Mouse (Mus musculus) regulatory T cell (primary cell): ENCODE data around the gene Plekha5.
"Not testable (repeated sequence)": the region's sequence is repeated elsewhere in the genome, so short reads cannot be mapped to it uniquely, and the experiment has no call there.

Experiments used
- in situ Hi-C: fragments of 300-600 bp; cut with MboI, MseI; formaldehyde crosslinking; loops from one replicate; pipeline ENCODE4 v1.15.1; 2025; ENCODE audit warnings: high pct_unique_total_duplicates

The Plekha5 gene

DNA sequence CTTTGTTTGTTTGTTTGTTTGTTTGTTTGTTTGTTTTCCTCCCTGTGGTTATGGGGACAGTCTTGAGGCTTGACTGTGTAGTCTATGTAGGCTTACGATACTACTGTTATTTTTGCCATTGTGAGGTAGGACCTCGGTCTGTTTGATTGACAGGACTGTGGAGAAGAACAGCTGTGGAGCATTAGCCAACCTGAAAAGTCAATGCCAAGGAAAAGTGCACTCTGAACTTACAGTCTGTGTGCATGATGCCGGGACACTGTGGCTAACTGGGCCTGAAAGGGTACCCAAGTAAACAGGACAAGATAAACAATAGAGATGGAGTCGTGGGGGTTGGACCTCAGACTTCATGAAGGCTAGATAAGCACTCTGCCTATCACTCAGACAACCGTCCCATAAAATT is 98.0 kb downstream of the Plekha5 start:
- in situ Hi-C loops: no loop called here

DNA sequence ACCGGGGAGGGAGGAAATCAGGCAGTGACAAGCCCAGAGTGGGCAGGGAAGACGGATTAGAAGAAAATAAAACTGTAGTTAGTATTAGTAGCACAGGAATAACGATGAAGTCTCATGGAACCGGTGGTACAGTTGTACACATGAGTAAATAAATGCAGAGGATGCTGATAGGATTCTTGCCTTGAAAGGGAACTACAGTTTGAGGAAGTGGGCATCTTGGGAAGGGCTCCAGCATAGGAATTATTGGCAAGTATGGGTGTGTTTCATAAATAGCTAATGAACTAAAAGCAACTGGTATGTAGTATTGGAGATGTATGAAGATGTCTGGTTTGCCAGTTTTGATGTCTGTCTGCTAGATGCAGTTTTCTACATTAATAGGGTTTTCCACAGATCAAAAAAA is 99.7 kb downstream of the Plekha5 start:
- in situ Hi-C loops: no loop called here

- in situ Hi-C loops: no loop called here
Measured at GRCm38 (mm10) chr6:140528414-140528813, 104.6 kb downstream of the Plekha5 start.

DNA sequence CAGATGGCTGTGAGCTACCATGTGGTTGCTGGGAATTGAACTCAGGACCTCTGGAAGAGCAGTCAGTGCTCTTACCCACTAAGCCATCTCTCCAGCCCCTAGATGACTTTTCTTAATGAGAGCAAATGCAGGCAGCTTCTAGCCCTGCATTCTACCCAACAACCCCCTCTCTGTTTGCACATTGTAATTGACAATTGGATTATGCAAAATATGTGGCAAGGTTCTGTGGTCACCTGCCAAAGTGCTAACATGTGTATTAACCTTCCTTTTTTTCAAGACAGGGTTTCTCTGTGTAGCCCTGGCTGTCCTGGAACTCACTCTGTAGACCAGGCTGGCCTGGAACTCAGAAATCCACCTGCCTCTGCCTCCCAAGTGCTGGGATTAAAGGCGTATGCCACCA is 109.0 kb downstream of the Plekha5 start:
- in situ Hi-C loops: not testable (repeated sequence)

DNA sequence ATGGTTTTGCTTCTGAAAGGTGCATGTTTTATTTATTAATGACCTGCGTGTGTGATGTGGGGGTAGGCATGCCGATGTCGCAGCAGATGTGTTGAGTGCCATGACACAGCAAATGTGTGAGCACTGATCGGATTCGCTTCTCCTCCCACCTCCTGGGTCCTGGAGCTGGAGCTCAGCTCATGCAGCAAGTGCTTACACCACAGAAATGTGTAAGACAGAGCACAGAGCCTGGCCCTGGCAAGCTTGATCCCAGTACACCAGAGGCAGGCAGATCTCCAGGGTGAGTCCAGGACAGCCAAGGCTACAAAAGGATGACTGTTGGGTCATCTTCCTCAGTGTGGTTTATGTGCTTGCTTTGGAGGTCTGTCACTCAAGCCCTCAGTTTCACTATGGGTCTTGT is 109.8 kb downstream of the Plekha5 start:
- in situ Hi-C loops: no loop called here

DNA sequence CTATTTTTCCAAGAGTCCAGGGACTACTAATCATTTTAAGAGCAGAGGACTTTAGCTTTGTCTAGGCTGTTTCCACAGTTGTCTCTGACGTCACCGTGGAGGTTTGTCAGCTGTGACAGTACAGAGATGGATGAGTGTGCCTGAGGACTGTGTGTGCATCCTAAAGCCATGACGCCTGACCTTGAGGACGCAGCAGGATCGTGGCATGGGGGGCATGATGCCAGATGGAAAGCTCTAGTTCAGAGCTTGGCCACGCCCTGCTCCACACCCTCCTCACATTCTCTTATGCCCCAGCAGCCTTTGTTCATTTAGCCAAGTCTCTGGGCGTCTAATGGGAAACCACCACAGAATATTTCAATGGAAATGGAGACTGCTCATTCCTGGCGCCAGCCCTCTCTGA is 111.7 kb downstream of the Plekha5 start:
- in situ Hi-C loops: no loop called here

DNA sequence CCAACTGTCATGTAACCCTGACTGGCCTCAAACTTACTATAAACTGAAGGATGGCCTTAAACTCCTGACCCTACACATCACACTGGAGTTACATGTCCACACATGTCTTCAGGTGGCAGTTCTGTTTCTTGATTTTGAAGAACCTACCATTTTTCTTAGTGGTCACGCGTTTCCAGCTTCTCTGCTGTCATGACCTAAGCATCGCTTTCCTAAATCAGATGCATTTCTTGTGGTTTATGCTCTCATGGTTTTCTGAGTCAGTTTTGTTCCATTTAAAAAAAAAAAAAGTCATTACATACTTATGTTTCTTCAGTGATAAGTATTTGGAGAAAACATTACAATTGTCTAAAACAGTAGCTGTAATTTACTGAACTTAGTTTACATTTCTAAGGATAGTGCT is 118.1 kb downstream of the Plekha5 start:
- in situ Hi-C loops: no loop called here

GRCm38 (mm10) chr6:140543005-140543794 is 119.3 kb downstream of the Plekha5 start:
- in situ Hi-C loops: no loop called here

DNA sequence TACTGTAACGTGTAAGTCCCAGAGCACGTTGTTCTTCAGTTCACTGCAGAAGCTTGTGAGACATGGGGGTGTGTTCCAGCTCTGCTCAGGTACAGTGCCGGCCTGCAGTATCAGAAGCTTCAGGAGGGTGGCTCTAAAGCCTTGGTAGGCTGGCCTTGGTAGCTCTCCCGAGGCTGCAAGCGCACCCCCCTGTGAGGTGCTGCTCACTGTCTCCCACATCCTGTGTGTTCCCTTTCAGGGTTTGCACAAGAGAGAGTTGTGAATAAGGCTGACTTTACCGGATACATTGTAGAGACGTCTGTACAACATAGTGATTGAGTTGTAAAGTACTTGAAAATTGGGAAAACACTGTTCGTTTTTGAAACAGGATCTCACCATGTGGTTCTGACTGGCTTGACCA is 122.2 kb downstream of the Plekha5 start:
- in situ Hi-C loops: no loop called here

DNA sequence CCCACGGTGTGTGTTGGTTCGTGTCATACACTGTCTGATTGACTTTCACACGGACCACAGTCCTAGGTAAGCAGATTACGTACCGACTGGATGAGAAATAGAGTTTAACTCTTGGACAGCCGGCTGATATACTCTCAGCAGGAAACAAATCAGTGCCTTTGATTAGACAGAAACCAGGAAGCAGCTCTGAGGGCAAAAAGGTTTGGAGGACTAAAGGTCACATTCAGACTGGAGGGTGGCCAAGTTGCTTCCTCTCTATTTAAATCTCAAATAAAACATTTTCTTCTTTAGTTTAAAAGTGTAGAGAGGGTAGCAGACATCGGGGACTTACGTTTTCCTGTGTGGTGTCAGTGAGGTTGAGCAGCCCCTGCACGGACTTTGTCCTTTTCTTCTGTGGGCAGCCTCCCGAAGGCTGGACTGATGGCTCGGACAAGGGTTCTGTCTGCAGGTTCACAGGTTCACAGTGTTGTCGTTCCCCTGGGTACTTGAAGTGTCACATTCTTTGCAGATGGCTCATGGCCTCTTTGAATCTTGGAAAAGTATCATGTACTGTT is 122.9 kb downstream of the Plekha5 start:
- in situ Hi-C loops: no loop called here

- in situ Hi-C loops: no loop called here
Measured at GRCm38 (mm10) chr6:140547203-140547944, 123.5 kb downstream of the Plekha5 start.

DNA sequence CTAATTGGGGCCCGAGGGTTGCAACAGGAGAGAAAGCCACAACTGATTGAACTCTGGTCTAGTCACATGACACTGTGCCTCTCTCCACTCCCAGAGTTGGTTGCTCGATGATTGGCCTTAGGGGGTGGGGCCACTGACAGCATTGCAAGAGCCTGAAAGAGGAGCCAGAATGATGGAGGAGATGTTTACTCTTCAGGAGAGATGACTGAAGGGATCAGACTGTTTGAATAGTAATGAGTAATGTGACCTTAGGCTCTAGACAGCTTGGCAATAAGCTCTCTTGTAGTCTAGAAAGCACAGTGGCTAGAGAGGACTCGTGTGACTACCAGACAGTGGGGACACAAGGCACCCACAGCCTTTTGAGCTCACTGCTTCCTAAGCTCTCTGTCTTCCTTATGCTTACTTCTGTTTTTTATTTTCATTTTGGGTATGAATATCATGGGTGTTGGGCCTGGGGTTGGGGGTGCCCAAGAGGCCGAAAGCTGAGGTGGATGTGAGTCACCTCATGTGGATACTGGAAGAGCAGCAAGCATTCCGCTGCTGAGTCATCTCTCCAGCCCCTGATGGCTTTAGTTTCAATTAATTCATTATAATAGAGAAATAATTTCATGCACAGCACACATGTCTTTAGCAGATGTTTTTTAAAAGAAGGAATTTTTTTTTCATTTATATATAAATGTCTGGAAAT is 124.4 kb downstream of the Plekha5 start:
- in situ Hi-C loops: no loop called here

DNA sequence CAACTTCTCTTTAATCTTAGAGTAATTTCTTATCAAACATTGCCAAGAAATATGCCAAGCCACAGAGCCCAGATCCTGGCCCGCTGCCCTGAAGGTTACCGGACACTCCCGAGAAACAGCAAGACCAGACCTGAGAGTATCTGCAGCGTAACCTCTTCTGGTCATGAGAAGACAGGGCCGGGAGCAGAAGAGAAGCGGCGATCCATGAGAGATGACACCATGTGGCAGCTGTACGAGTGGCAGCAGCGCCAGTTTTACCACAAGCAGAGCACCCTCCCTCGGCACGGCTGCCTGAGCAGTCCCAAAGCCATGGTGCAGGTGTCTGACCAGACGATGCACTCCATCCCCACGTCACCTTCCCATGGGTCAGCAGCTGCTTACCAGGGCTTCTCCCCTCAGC is 126.9 kb downstream of the Plekha5 start:
- in situ Hi-C loops: no loop called here

- in situ Hi-C loops: no loop called here
Measured at GRCm38 (mm10) chr6:140554261-140554660, 130.4 kb downstream of the Plekha5 start.

GRCm38 (mm10) chr6:140559411-140559810 is 135.6 kb downstream of the Plekha5 start:
- in situ Hi-C loops: loop anchor here (5.0 kb wide), 1 partner anchor 92 kb away; no protein-coding TSS in a partner anchor

DNA sequence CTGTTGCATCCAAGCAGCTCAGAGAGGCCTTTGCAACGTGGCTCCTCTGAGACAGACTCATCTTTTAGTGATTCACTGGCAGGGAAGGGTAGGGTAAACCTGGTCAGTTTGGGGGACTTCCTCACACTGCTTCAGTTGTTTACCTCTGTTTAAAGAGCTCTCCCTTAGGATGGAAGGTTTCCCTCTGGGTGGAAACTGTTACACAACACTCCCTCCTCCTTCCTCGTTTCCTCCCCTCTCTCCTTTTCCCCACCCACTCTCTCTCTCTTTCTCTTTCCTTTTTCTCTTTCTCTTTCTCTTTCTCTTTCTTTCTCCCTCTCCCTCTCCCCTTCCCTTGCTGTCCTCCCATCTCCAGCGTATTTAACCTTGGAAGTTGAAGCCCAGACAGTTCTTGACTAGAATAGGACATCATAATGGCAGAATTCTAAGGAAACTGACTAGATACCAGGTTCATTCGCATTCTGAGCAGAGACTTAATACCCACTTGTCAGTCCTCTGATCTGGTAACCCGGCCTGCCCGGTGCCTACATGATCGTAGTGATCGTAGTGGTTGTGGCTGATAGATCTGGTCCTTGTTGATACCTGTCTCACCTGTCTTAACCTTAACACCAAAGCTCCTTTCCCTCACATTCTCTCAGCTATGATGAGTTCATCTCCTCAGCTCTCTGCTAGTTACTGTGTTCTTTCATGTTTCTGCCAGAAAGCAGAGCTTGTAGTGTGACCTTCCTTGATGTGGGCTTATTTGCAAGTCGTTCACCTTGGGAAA is 137.5 kb downstream of the Plekha5 start:
- in situ Hi-C loops: no loop called here

- in situ Hi-C loops: no loop called here
Measured at GRCm38 (mm10) chr6:140561917-140562590, 138.2 kb downstream of the Plekha5 start.

- in situ Hi-C loops: loop anchor here (5.0 kb wide), 1 partner anchor 65 kb away; no protein-coding TSS in a partner anchor
Measured at GRCm38 (mm10) chr6:140567199-140567598, 143.3 kb downstream of the Plekha5 start.

DNA sequence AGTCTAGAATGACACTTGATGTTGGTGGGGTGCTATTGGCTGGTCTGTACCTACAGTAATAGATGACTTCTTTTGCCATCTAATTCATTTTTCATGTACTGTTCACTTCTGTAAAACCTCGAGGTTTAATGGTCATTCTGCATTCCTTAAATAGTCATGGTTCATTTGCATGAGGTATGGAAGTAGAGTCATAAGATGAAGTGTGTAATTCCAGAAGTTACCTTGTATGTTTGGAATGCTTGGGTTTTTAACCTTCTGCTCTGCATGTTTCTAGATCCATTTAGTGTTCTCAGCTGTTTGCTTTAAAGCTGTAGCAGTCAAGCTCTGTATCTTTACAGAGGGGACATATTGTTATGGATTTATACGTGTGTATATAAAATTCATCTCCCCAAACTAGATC is 144.0 kb downstream of the Plekha5 start:
- in situ Hi-C loops: loop anchor here (5.0 kb wide), 1 partner anchor 64 kb away; no protein-coding TSS in a partner anchor

DNA sequence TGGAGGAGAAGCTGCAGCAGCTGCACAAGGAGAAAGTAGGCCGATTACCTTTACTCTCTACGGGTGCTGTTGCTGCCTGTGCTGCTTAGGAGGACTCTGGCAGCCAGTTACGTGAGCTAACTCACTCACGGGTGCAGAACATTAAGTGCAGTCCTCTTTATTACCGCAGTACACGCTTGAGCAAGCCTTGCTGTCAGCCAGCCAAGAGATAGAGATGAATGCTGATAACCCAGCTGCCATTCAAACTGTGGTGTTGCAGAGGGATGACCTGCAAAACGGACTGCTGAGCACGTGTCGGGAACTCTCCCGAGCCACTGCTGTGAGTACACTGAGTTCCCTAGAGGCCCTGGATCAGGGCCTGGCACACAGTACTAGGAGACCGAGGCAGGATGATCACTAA is 146.3 kb downstream of the Plekha5 start:
- in situ Hi-C loops: no loop called here

GRCm38 (mm10) chr6:140574943-140575342 is 151.1 kb downstream of the Plekha5 start:
- in situ Hi-C loops: no loop called here
